Mouse (Mus musculus) intestine, embryonic 14.5 days (tissue): ENCODE results near the gene Fubp1. TPM values are rescaled to one million over a fixed set of nuclear protein-coding genes. Genes with fewer than 3 reads are reported as not detected.
A peak's percentile ranks its signal among the peaks of the same experiment; 100 is the strongest.
"Not testable (repeated sequence)": the region's sequence is repeated elsewhere in the genome, so short reads cannot be mapped to it uniquely, and the experiment has no call there.

Experiments
- ATAC-seq: fragments of 200-750 bp; cut with Nextera tagmentation; replicated peaks from 2 replicates; pipeline ENCODE4 v1.8.0; 2017; ENCODE audit warnings: low read depth, moderate number of reproducible peaks, moderate TSS enrichment, moderate library complexity; ENCODE audit not compliant: low FRiP score, low TSS enrichment
- DNase-seq: peaks from one replicate; pipeline ENCODE4 v3.0.0-alpha.2; 2018; ENCODE audit warnings: low spot score
- H3K27ac ChIP-seq: fragments of 300-500 bp; sonication (generic); 2 replicates; pipeline ENCODE4 v1.5.1; 2014; ENCODE audit warnings: low read depth, mild to moderate bottlenecking, control low read depth
- H3K27me3 ChIP-seq: fragments of 300-500 bp; sonication (generic); replicated peaks from 2 replicates; pipeline ENCODE4 v1.6.1; 2014; ENCODE audit warnings: low read length, control low read depth; ENCODE audit not compliant: control insufficient read depth, insufficient read depth
- H3K36me3 ChIP-seq: fragments of 300-500 bp; sonication (generic); 2 replicates; pipeline ENCODE4 v1.6.1; 2014; ENCODE audit warnings: low read length, control low read depth; ENCODE audit not compliant: control insufficient read depth, insufficient read depth
- H3K4me1 ChIP-seq: fragments of 300-500 bp; sonication (generic); replicated peaks from 2 replicates; pipeline ENCODE4 v1.6.1; 2014; ENCODE audit warnings: low read length, control low read depth, mixed read lengths; ENCODE audit not compliant: control insufficient read depth, insufficient read depth
- H3K4me2 ChIP-seq: fragments of 300-500 bp; sonication (generic); 2 replicates; pipeline ENCODE4 v1.6.1; 2014; ENCODE audit warnings: low read length
- H3K4me3 ChIP-seq: fragments of 300-500 bp; sonication (generic); 2 replicates; pipeline ENCODE4 v1.5.1; 2014; ENCODE audit warnings: low read depth, low read length, control low read depth, mixed read lengths
- H3K9ac ChIP-seq: fragments of 300-500 bp; sonication (generic); 2 replicates; pipeline ENCODE4 v1.6.1; 2014; ENCODE audit warnings: mild to moderate bottlenecking, low read length
- H3K9me3 ChIP-seq: fragments of 300-500 bp; sonication (generic); 2 replicates; pipeline ENCODE4 v1.6.1; 2016; ENCODE audit warnings: low read length, control low read depth; ENCODE audit not compliant: control insufficient read depth
- WGBS: fragments of 180-500 bp; shearing (Covaris S2); extraction: QIAGEN DNeasy Blood & Tissue Kit; methylation state at CpG from one replicate; pipeline ENCODE4 v1.1.7; 2014; 5-methylcytosine and 5-hydroxymethylcytosine counted together
- polyA plus RNA-seq: library from polyadenylated mRNA; unstranded; fragments of >200 nt; fragmentation: Nextera tagmentation; extraction: Ambion mirVana; gene quantifications from 2 replicates; pipeline ENCODE4 v1.2.1, GENCODE M21; 2014

Fubp1 gene
- polyA plus RNA-seq, 1 experiment from 2014 or later, result 228 TPM

DNA sequence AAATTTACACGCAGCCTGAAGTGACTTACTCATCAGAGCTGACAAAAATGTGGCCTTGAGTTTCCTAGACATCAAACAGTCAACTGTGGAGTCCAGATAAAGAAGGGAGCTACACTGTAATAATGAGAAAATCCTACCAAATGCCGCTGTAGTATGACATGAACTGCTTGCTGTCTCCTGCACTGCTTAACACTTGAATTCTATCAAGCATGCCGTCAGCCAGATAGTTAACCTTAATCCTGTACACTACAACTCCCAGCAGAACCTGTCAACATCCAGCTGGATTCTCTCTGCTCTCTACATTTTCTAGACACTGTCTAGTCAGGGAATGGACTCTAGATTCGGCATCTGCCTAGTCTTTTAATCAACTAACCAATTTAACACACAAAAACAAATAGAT is 20.9 kb upstream of the Fubp1 start:
- ATAC-seq, result no peak
- no peak for DNase-seq
- H3K9ac ChIP-seq, result no peak overlapping the region

DNA sequence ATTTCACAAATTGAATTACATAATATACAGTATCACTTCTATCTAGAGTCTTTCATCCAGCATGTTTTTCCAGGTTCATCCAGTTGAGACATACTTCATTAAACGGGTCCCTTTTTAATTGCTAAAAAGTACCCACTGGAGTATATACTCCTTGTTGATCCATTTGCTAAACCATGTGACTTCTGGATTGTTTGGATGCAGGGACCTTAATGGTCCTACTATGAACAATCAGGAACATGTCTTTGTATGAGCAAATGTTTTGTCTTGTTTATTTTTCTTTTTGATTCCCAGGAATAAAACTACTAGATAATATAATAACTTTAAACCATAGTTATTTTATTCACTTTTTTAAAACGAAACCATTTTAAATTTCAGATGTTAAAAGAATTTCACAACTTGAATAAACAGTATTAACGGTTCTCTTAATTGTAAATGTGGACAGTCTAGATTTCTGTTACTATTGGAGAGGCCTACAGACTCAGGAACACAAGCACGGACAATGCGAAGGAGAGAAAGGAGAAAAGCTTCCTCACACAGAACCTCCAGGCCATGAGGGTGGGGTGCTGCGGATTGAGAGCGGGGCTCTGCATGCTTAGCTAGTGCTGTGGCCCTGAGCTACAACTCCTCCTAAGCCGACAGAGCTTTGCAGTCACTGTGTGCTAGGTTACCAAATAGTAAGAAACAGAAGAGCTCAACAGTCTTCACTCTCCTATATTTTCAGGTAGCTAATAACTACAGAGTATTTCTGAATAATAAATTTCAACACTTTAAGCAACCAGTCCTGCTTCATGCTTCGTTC is 19.3 kb upstream of the Fubp1 start:
- Histone ChIP-seq H3K4me2 (peak overlapping the region; percentile 50), H3K36me3 (peaks cover 10% of the 10 kb centered on the region), H3K4me1 (peaks cover 15% of the 10 kb centered on the region; the same call in 1 of the 2 replicates), H3K9ac (peak overlapping the region; percentile 29; the same call in 1 of the 2 replicates), H3K27ac (peak overlapping the region; percentile 55; the same call in 1 of the 2 replicates), H3K4me3 (peak overlapping the region; percentile 27), H3K9me3 (no peaks in the 10 kb centered on the region), H3K27me3 (no peaks in the 10 kb centered on the region)
- ATAC-seq (no peak), DNase-seq (no peak)
- 67% methylated on average over 9 of the region's 9 CpGs for WGBS

More for the DNA sequence above, 20.9 kb upstream of the Fubp1 start:
- Histone ChIP-seq H3K4me1 (peaks cover 15% of the 10 kb centered on the region; the same call in 1 of the 2 replicates), H3K36me3 (peaks cover 24% of the 10 kb centered on the region), H3K4me3 (no peak overlapping the region), H3K4me2 (peak overlapping the region; percentile 20; the same call in 1 of the 2 replicates), H3K27ac (peak overlapping the region; percentile 66), H3K9me3 (no peaks in the 10 kb centered on the region), H3K27me3 (no peaks in the 10 kb centered on the region)
- WGBS, result 33% methylated on average over 4 of the region's 4 CpGs

DNA sequence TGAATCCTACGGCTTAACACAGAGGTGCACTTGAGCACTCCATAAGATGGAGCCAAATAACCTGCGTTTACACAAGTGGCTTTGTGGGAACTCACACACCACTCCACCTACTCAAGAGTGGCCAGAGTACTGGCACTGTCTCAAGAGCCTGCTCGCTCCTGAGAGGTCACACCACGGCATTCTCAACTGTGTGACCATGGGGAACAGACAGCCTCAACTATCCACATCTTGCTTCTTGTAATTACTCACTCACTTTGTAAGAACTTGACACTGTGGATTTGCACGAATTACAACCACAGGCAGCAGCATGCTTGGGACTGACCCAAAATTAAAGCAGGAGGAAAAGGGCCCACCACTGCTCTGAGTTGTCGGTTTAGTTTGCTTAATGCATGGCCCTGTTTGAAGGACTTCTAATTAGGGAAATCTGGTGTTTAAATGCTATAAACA is 18.4 kb upstream of the Fubp1 start:
- Histone ChIP-seq H3K9me3 (no peaks in the 10 kb centered on the region), H3K4me1 (peaks cover 15% of the 10 kb centered on the region; the same call in 1 of the 2 replicates), H3K36me3 (peaks cover under 1% of the 10 kb centered on the region; the same call in 1 of the 2 replicates), H3K27me3 (no peaks in the 10 kb centered on the region), H3K4me3 (peak overlapping the region; percentile 65), H3K4me2 (peak overlapping the region; percentile 50), H3K27ac (peak overlapping the region; percentile 70), H3K9ac (peak overlapping the region; percentile 37)
- 6% methylated on average over 6 of the region's 6 CpGs for WGBS
- DNase-seq (no peak), ATAC-seq (peak; percentile 45)

GRCm38 (mm10) chr3:152192238-152192931 is 17.8 kb upstream of the Fubp1 start:
- Histone ChIP-seq H3K27me3 (no peaks in the 10 kb centered on the region), H3K27ac (peak overlapping the region; percentile 70), H3K4me1 (peaks cover 15% of the 10 kb centered on the region; the same call in 1 of the 2 replicates), H3K9ac (peak overlapping the region; percentile 38), H3K36me3 (no peaks in the 10 kb centered on the region), H3K9me3 (no peaks in the 10 kb centered on the region), H3K4me3 (peak overlapping the region; percentile 65), H3K4me2 (peak overlapping the region; percentile 50)
- no peak for ATAC-seq
- DNase-seq, result no peak
- WGBS, result 4% methylated on average over 9 of the region's 11 CpGs

GRCm38 (mm10) chr3:152193177-152193576 is 17.0 kb upstream of the Fubp1 start:
- DNase-seq (no peak), ATAC-seq (no peak)
- Histone ChIP-seq H3K4me2 (peak overlapping the region; percentile 68), H3K36me3 (no peaks in the 10 kb centered on the region), H3K9me3 (no peaks in the 10 kb centered on the region), H3K4me3 (peak overlapping the region; percentile 65), H3K4me1 (peaks cover 15% of the 10 kb centered on the region; the same call in 1 of the 2 replicates), H3K27me3 (no peaks in the 10 kb centered on the region), H3K9ac (peak overlapping the region; percentile 74), H3K27ac (peak overlapping the region; percentile 94)
- under 1% methylated on average over 7 of the region's 7 CpGs for WGBS

- Histone ChIP-seq H3K4me3 (peak overlapping the region; percentile 65), H3K36me3 (no peaks in the 10 kb centered on the region)
Measured at GRCm38 (mm10) chr3:152193635-152194097, 16.6 kb upstream of the Fubp1 start.

DNA sequence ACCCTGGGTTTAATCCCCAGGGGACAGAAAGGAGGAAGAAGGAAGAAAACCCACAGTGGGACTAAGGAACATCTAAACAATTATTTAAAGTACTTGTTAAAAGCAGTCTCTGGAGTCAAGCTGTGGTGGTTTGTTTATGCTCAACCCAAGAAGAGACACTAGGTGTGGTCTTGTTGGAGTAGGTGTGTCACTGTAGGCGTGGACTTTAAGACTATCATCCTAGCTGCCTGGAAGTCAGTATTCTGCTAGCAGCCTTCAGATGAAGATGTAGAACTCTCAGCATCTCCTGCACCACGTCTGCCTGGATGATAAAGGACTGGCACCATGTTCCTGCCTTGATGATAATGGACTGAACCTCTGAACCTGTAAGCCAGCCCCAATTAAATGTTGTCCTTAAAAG is 13.0 kb upstream of the Fubp1 start:
- H3K4me3 ChIP-seq, H3K27me3 ChIP-seq, H3K9ac ChIP-seq, DNase-seq, H3K27ac ChIP-seq, H3K36me3 ChIP-seq, H3K4me1 ChIP-seq, ATAC-seq, H3K9me3 ChIP-seq, H3K4me2 ChIP-seq: not testable (repeated sequence)
- WGBS, result 25% methylated on average over 2 of the region's 2 CpGs

More at GRCm38 (mm10) chr3:152193635-152194097, 16.6 kb upstream of the Fubp1 start:
- Histone ChIP-seq H3K4me2 (peak overlapping the region; percentile 68), H3K9me3 (no peaks in the 10 kb centered on the region), H3K27me3 (no peaks in the 10 kb centered on the region), H3K9ac (peak overlapping the region; percentile 74), H3K27ac (peak overlapping the region; percentile 94), H3K4me1 (peaks cover 14% of the 10 kb centered on the region; the same call in 1 of the 2 replicates)
- under 1% methylated on average over 17 of the region's 17 CpGs for WGBS
- DNase-seq (peak; percentile 88), ATAC-seq (peak; percentile 93)

- no peaks in the 10 kb centered on the region for H3K9me3 ChIP-seq
- no peak overlapping the region for H3K27ac ChIP-seq
- no peak overlapping the region for H3K4me2 ChIP-seq
- ATAC-seq, result no peak
- 64% methylated on average over 3 of the region's 3 CpGs for WGBS
- H3K4me3 ChIP-seq, result no peak overlapping the region
- no peak for DNase-seq
- no peaks in the 10 kb centered on the region for H3K36me3 ChIP-seq
- no peak overlapping the region for H3K9ac ChIP-seq
- H3K4me1 ChIP-seq, result no peaks in the 10 kb centered on the region
- no peaks in the 10 kb centered on the region for H3K27me3 ChIP-seq
Measured at GRCm38 (mm10) chr3:152199125-152199524, 11.1 kb upstream of the Fubp1 start.
